Mouse (Mus musculus) G1E (cell line): Measurements from ENCODE around the gene Nemf.
"Not testable (repeated sequence)": the region's sequence is repeated elsewhere in the genome, so short reads cannot be mapped to it uniquely, and the experiment has no call there.

Source experiments
- CTCF ChIP-seq: IDR thresholded peaks from 2 replicates; pipeline ENCODE4 v1.5.1; 2012; ENCODE audit warnings: low read depth, low read length, inconsistent platforms, mixed read lengths
- TAL1 ChIP-seq: conservative IDR thresholded peaks from 2 replicates; pipeline ENCODE4 v1.6.1; 2012; ENCODE audit warnings: low read depth, low read length, inconsistent platforms, mixed read lengths

DNA sequence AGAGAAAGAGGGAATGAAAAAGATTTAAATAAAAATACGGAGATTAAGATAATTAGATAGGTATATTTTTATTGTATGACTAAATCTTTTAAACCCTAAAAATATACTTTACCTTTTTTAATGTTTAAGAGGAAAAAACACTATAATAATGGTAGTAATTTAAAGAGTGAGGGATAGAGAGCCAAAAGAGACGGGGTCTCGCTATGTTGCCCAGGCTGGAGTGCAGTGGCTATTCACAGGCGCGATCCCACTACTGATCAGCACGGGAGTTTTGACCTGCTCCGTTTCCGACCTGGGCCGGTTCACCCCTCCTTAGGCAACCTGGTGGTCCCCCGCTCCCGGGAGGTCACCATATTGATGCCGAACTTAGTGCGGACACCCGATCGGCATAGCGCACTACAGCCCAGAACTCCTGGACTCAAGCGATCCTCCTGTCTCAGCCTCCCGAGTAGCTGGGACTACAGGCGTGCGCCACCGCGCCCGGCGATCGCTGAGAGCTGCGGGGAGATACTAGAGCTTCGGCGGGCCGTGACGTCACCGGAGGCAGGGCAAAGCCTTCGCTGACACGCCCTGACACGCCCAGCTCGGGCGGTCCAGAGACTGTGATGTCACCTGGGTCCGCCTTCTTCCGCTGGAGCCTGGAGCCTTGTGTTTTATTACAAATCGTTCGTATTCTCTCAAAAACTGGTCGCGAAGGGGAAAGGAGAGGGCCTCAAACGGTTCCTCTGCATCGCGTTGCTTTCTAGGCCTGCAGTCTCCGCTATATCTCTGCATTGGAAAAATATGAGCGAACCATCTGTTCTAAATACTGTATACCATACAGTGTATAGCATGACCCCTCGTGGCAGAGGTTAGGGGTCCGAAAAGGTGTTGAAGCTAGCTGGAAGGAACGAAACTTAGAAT is 4.3 kb upstream of the Nemf start:
- not testable (repeated sequence) for TF ChIP-seq CTCF, TAL1
